Mouse (Mus musculus) CH12.LX (cell line): ENCODE results near the gene Tk1. TPM values are rescaled to one million over a fixed set of nuclear protein-coding genes. Genes with fewer than 3 reads are reported as not detected.
"Not testable (repeated sequence)": the region's sequence is repeated elsewhere in the genome, so short reads cannot be mapped to it uniquely, and the experiment has no call there.

Experiments
- DNase-seq: peaks from one replicate; pipeline ENCODE4 v3.0.0-alpha.2; 2013; ENCODE audit errors: extremely low read depth
- H3K27ac ChIP-seq: 2 replicates; pipeline ENCODE4 v1.5.1; 2012; ENCODE audit warnings: low read depth, mild to moderate bottlenecking, control low read depth, moderate library complexity; ENCODE audit not compliant: insufficient read depth
- H3K27me3 ChIP-seq: replicated peaks from 2 replicates; pipeline ENCODE3; 2012; ENCODE audit warnings: inconsistent platforms
- H3K36me3 ChIP-seq, 2 experiments: replicated peaks in 1 of 2; 2 replicates each; pipeline versions ENCODE3 to v1.6.1; 2012; ENCODE audit warnings: inconsistent platforms in 1 of 2, low read length in 1 of 2, mild to moderate bottlenecking in 1 of 2, mixed read lengths in 1 of 2, moderate library complexity in 1 of 2; ENCODE audit not compliant: control insufficient read depth in 1 of 2, insufficient read depth in 1 of 2
- H3K4me1 ChIP-seq, 2 experiments: 2 replicates each; pipeline ENCODE4 v1.6.1; 2012; ENCODE audit warnings: inconsistent platforms in 1 of 2, moderate library complexity in 1 of 2; ENCODE audit not compliant: insufficient read depth in 2 of 2, control insufficient read depth in 1 of 2
- H3K4me2 ChIP-seq: 2 replicates; pipeline ENCODE4 v1.6.1; 2012; ENCODE audit warnings: low read depth, mild to moderate bottlenecking, control low read depth; ENCODE audit not compliant: poor library complexity, insufficient read depth, severe bottlenecking
- H3K4me3 ChIP-seq, 3 experiments: fragments of 150-350 bp in 1 of 3; sonication (generic) in 1 of 3; replicated peaks in 1 of 3; 2 replicates each; pipeline versions ENCODE3 to v1.5.1; 2011 to 2012; ENCODE audit warnings: low read depth in 2 of 3, low read length in 2 of 3, mild to moderate bottlenecking in 2 of 3, moderate library complexity in 2 of 3, control low read depth in 1 of 3, improper control_type of control experiment in 1 of 3, inconsistent platforms in 1 of 3, mixed read lengths in 1 of 3; ENCODE audit not compliant: poor library complexity in 1 of 3
- H3K79me2 ChIP-seq: replicated peaks from 2 replicates; pipeline ENCODE4 v1.6.1; 2012; ENCODE audit warnings: mild to moderate bottlenecking, moderate library complexity; ENCODE audit not compliant: control insufficient read depth, poor library complexity, insufficient read depth, severe bottlenecking; ENCODE audit errors: extremely low read depth
- H3K9ac ChIP-seq: 2 replicates; pipeline ENCODE4 v1.6.1; 2012; ENCODE audit warnings: low read depth, mild to moderate bottlenecking, control low read depth, moderate library complexity; ENCODE audit not compliant: insufficient read depth
- H3K9me3 ChIP-seq: replicated peaks from 2 replicates; pipeline ENCODE3; 2012; ENCODE audit warnings: low read length, inconsistent platforms, mixed read lengths
- CHD2 ChIP-seq: IDR thresholded peaks from 2 replicates; pipeline ENCODE4 v1.6.1; 2011; ENCODE audit warnings: low read length, improper control_type of control experiment
- ELF1 ChIP-seq: IDR thresholded peaks from 2 replicates; pipeline ENCODE4 v1.6.1; 2014; ENCODE audit warnings: low read depth, mild to moderate bottlenecking, inconsistent platforms, low read length, improper control_type of control experiment
- JUN ChIP-seq: IDR thresholded peaks from 2 replicates; pipeline ENCODE4 v1.6.1; 2011; ENCODE audit warnings: low read depth, mild to moderate bottlenecking, low read length, improper control_type of control experiment, moderate library complexity; ENCODE audit not compliant: insufficient read depth
- KAT2A ChIP-seq: IDR thresholded peaks from 2 replicates; pipeline ENCODE4 v1.6.1; 2012; ENCODE audit warnings: low read length, improper control_type of control experiment, inconsistent platforms; ENCODE audit not compliant: insufficient replicate concordance
- MAX ChIP-seq: IDR thresholded peaks from 2 replicates; pipeline ENCODE4 v1.6.1; 2011; ENCODE audit warnings: low read length, improper control_type of control experiment
- MAZ ChIP-seq: IDR thresholded peaks from 2 replicates; pipeline ENCODE4 v1.6.1; 2012; ENCODE audit warnings: low read depth, mild to moderate bottlenecking, inconsistent platforms, low read length, improper control_type of control experiment, moderate library complexity
- POLR2A ChIP-seq: IDR thresholded peaks from 2 replicates; pipeline ENCODE4 v1.6.1; 2011; ENCODE audit warnings: low read depth, mild to moderate bottlenecking, improper control_type of control experiment, low read length
- POLR2AphosphoS2 ChIP-seq: IDR thresholded peaks from 2 replicates; pipeline ENCODE4 v1.6.1; 2011; ENCODE audit warnings: low read depth, low read length, improper control_type of control experiment
- ZMIZ1 ChIP-seq: IDR thresholded peaks from 2 replicates; pipeline ENCODE4 v1.6.1; 2012; ENCODE audit warnings: low read depth, mild to moderate bottlenecking, inconsistent platforms, low read length, improper control_type of control experiment
- dilution Hi-C: fragments of 300-500 bp; cut with MboI; formaldehyde crosslinking; loops from 2 replicates; pipeline ENCODE4 v1.14.3; 2020; ENCODE audit warnings: low sequenced_read_pairs; ENCODE audit not compliant: extremely low pct_unique_long_range_greater_than_20kb, extremely low pct_ligation_motif_present
- in situ Hi-C: fragments of 300-500 bp; cut with MboI; formaldehyde crosslinking; loops from 3 replicates; pipeline ENCODE4 v1.14.3; 2019; ENCODE audit warnings: low sequenced_read_pairs, low pct_ligation_motif_present, low pct_unique_long_range_greater_than_20kb, mixed read lengths
- polyA plus RNA-seq: library from polyadenylated mRNA; unstranded; fragments of >175 nt; gene quantifications from 2 replicates; pipeline ENCODE4 v1.2.1, GENCODE M21; 2012; ENCODE audit warnings: low read depth; ENCODE audit not compliant: insufficient read length
- total RNA-seq, 2 experiments: library from RNA; depleted of rRNA; stranded (reverse); fragments of 300-350 nt in 1 of 2; fragments of >200 nt in 1 of 2; gene quantifications; 2 replicates each; pipeline ENCODE4 v1.2.3; 2012 to 2014

Gene Tk1
- total and polyA plus RNA-seq, 3 experiments = 146 to 235 (median 179) TPM

DNA sequence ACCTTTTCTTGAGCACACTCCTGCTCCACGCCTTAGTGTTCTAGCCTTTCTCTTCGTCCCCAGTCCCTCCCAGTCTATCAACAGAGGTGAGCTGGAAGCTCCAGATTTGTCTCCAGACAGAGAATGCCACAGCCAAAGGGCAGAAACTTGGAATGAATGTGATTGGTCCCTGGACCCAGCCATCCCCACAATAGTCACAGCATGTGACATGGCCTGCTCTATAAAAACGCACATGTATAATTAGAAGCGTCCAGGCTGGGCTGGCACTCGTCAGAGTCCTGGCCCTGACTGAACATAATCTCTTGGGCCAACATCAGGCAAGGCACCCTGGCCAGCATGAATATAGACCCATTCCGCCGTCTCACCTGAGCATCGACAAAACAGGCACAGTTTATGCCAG, 6.8 kb downstream of the Tk1 start:
- Histone ChIP-seq H3K36me3 (peaks cover 92 to 97% of the 10 kb centered on the region in 2 experiments), H3K9me3 (no peaks in the 10 kb centered on the region), H3K27ac (no peak overlapping the region), H3K27me3 (no peaks in the 10 kb centered on the region), H3K4me3 (no peak overlapping the region), H3K4me1 (peaks cover 3 to 96% of the 10 kb centered on the region in 2 experiments; a peak in 2 of 4 replicates), H3K4me2 (no peak overlapping the region), H3K9ac (no peak overlapping the region), H3K79me2 (peaks cover 38% of the 10 kb centered on the region)
- in situ Hi-C loops = no loop called here
- TF ChIP-seq MAX = peak; percentile 2; the same call in 1 of the 2 replicates
- no peak for TF ChIP-seq JUN
- no peak for TF ChIP-seq MAZ
- TF ChIP-seq ELF1 = peak; percentile 17; the same call in 1 of the 2 replicates
- TF ChIP-seq KAT2A = no peak
- TF ChIP-seq ZMIZ1 = peak; percentile 31; the same call in 1 of the 2 replicates
- dilution Hi-C loops = no loop called here
- DNase-seq = no peak

DNA sequence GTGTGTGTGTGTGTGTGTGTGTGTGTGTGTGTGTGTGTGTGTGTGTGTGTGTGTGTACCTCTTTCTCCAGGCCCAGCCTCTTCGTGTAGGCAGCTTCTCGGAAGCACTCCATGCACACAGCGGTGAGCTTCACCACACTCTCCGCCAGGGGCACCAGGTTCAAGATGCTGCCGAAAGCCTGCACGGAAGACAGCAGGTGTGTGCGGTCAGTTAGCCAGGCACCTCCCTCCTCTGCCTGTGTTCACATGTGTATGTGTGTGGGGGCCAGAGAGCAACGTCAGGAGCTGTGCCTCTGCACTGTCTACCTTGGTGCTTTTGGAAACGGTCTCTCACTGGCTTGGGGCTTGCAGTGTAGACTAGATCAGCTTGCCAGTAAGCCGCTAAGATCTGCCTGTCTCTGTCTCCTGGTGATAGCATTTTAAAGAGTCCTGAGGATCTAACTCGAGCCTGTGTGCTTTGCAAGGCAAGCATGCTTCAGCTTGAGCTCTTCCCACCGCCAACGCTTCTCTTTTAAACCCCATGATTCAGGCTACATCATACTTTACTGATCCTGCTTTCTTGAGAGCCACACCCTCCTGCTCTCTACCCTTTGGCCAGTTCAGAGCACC, 9.4 kb downstream of the Tk1 start:
- Histone ChIP-seq H3K9me3 (no peaks in the 10 kb centered on the region), H3K36me3 (peaks cover 93 to 96% of the 10 kb centered on the region in 2 experiments)
- in situ Hi-C loops (no loop called here), dilution Hi-C loops (no loop called here)
- peak; percentile 16; the same call in 1 of the 2 replicates for TF ChIP-seq POLR2A
- TF ChIP-seq ZMIZ1 = peak; percentile 64; the same call in 1 of the 2 replicates
- TF ChIP-seq POLR2AphosphoS2 = peak; percentile 2; the same call in 1 of the 2 replicates
- TF ChIP-seq KAT2A = no peak
- TF ChIP-seq, all 38 proteins: peak for 3
- no peaks in the 10 kb centered on the region for H3K27me3 ChIP-seq
- no peak overlapping the region for H3K9ac ChIP-seq
- DNase-seq = peak; percentile 51
- H3K4me3 ChIP-seq = no peak overlapping the region
- no peak overlapping the region for H3K4me2 ChIP-seq
- peaks cover 16 to 95% of the 10 kb centered on the region in 2 experiments for H3K4me1 ChIP-seq
- peaks cover 46% of the 10 kb centered on the region for H3K79me2 ChIP-seq
- H3K27ac ChIP-seq = no peak overlapping the region

GRCm38 (mm10) chr11:117815850-117816249, 10.0 kb downstream of the Tk1 start:
- 0 out of 2 replicates have a peak, but pooled peaks have one; percentile 11 for TF ChIP-seq POLR2A
- TF ChIP-seq CHD2 = 0 out of 2 replicates have a peak, but pooled peaks have one; percentile 18
- TF ChIP-seq, all 38 proteins: peak for 2; not testable (repeated sequence) for 36
- H3K9me3 ChIP-seq, H3K9ac ChIP-seq, H3K27me3 ChIP-seq, in situ Hi-C loops, dilution Hi-C loops, DNase-seq, H3K4me2 ChIP-seq, H3K4me3 ChIP-seq, H3K27ac ChIP-seq: not testable (repeated sequence)
- H3K79me2 ChIP-seq = peaks cover 52% of the 10 kb centered on the region
- H3K4me1 ChIP-seq = peaks cover 20 to 95% of the 10 kb centered on the region in 2 experiments
- H3K36me3 ChIP-seq = peaks cover 90 to 96% of the 10 kb centered on the region in 2 experiments
